Mouse (Mus musculus) heart, adult 2 months (tissue): ENCODE data around the gene Tmem266.

Experiments used
- CTCF ChIP-seq: fragments of 200-600 bp; IDR thresholded peaks from 2 replicates; pipeline ENCODE4 v1.8.1; 2022; ENCODE audit warnings: antibody characterized with exemption, mild to moderate bottlenecking, moderate library complexity
- EP300 ChIP-seq: fragments of 200-500 bp; IDR thresholded peaks from 2 replicates; pipeline ENCODE4 v1.6.1; 2011; ENCODE audit warnings: low read depth, low read length, control low read depth; ENCODE audit not compliant: insufficient read depth
- POLR2A ChIP-seq: fragments of 200-500 bp; IDR thresholded peaks from 2 replicates; pipeline ENCODE4 v1.6.1; 2011; ENCODE audit warnings: mild to moderate bottlenecking, low read depth, low read length, control low read depth; ENCODE audit not compliant: insufficient read depth

DNA sequence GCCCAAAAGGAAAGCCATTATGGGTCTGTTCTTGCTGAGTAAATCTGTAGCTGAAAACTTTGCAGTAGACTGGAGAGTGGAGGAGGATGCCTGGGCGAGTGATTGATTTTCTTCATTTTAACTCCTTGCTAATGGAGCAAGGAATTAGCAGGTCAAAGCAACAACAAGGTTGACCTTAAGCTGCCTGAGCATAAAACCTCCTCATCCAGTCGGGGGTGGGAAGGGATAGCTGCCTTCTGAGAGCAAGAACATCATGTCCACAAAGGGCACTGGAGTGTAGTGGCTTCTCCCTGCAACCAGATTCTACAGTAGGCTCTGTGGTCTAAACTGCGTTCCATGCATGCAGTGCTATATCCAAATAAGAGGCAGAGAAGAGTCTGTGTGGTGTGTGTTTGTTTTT lies 41.3 kb downstream of the Tmem266 start:
- TF ChIP-seq POLR2A (no peak), CTCF (no peak), EP300 (no peak)
